In the genomic region with DNA sequence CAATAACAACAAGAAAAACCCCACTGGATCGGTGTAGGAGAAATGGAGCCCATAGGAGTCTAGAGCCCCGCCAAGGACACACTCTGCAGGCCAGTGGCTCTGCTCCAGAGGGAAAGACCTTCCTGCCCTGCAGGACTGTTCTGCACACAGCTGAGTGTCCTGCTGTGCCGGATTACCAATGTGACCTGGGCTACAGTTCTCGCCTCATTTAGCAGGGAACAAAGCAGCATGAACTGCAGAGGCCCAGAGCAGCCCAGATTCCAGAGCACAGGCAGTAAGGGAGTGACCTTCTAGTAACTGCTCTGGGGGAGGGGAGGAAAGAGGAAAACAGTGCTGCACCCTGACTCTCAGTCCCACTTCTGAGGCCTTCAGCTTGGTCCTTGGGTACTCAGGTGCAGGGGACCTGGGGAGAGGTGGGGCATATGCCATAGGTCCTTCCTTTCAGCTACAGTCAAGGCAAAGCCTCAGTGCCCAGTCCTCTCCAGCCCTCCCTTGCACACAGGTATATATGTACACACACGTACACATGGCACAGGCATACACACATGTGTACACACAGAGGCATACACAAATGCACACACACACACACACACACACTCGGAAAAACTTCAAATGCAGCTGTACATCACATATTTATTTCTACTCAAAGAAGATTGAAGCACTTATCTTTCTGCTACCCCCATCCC, we compare ENCODE assay signal across 9 mouse cellular contexts.
DNase-seq lines count a peak whose midpoint lies in the region; ATAC-seq lines count a peak whose summit lies in the region.
"Had no signal": no experiment of that assay in that cellular context is flagged by ENCODE, and none has a peak within 500 bp of the region (broad histone marks: within the 10 kb centered on the region; RNA-seq: fewer than 3 reads in every experiment).

No protein-coding gene starts in this region.

- 0 out of 2 replicates have a peak, but pooled peaks cover 12% of the 10 kb centered on the region for H3K9me3 ChIP-seq in neural tube, embryonic 12.5 days
- H3K9me3 ChIP-seq: limb, embryonic 15.5 days had no signal

- no peak overlapping the region for H3K4me3 ChIP-seq in neural tube, embryonic 12.5 days
- H3K4me3 ChIP-seq: limb, embryonic 15.5 days had no signal

- H3K4me1 ChIP-seq in neural tube, embryonic 12.5 days, result peaks cover 20% of the 10 kb centered on the region

- H3K9ac ChIP-seq in neural tube, embryonic 12.5 days, result no peak overlapping the region
- H3K9ac ChIP-seq: limb, embryonic 15.5 days had no signal

- peak; percentile 54 for ATAC-seq in neural tube, embryonic 12.5 days (ENCODE audit: low FRiP score, low read depth)
- ATAC-seq in activated CD4-positive, CD25-positive, alpha-beta regulatory T cell, adult 4 months, result no peak

- no peak overlapping the region for H3K4me2 ChIP-seq in neural tube, embryonic 12.5 days (replicated peaks)
- H3K4me2 ChIP-seq: limb, embryonic 15.5 days had no signal

- H3K27ac ChIP-seq in neural tube, embryonic 12.5 days, result no peak overlapping the region
- H3K27ac ChIP-seq: limb, embryonic 15.5 days had no signal

- WGBS in neural tube, embryonic 12.5 days, result 37% methylated on average over 6 of the region's 6 CpGs

- 0 out of 2 replicates have a peak, but pooled peaks cover 5% of the 10 kb centered on the region for H3K36me3 ChIP-seq in neural tube, embryonic 12.5 days
- H3K36me3 ChIP-seq: limb, embryonic 15.5 days had no signal

- no peaks in the 10 kb centered on the region for H3K27me3 ChIP-seq in neural tube, embryonic 12.5 days (replicated peaks)
- H3K27me3 ChIP-seq: limb, embryonic 15.5 days had no signal

- DNase-seq in Muller cell, postnatal 12 days (ENCODE audit: inconsistent ontology term), result peak; percentile 77
- peak; percentile 24 for DNase-seq in cerebellum, adult 11 months
- DNase-seq in forelimb bud, embryonic 11.5 days (ENCODE audit: low read depth, low spot score), result peak; percentile 52
- peak; percentile 79 to 92 for DNase-seq in kidney, adult 8-10 months
- DNase-seq in T-cell, adult 2 months (ENCODE audit: low spot score), result no peak
- DNase-seq in lung, postnatal 14 days, result no peak

Comparison
In these comparisons a context has a peak if more than half of its experiments do, and no peak if none do; other contexts are left out.
1. DNase-seq: peak in Muller cell, postnatal 12 days (single experiment), cerebellum, adult 11 months (single experiment), forelimb bud, embryonic 11.5 days (single experiment) and kidney, adult 8-10 months (2 of 2); none in T-cell, adult 2 months (single experiment) and lung, postnatal 14 days (single experiment).